Mouse (Mus musculus) bone marrow, adult 2 months (tissue): ENCODE measurements around the gene Nhlrc4. TPM values are rescaled to one million over a fixed set of nuclear protein-coding genes. Genes with fewer than 3 reads are reported as not detected.

ENCODE experiments used
- H3K27ac ChIP-seq: fragments of 200-500 bp; 2 replicates; pipeline ENCODE4 v1.5.1; 2012; ENCODE audit warnings: low read depth, mild to moderate bottlenecking, control low read depth, inconsistent platforms, low read length; ENCODE audit not compliant: control insufficient read depth, poor library complexity, insufficient read depth
- H3K4me1 ChIP-seq: fragments of 200-500 bp; 2 replicates; pipeline ENCODE4 v1.6.1; 2011; ENCODE audit warnings: low read length; ENCODE audit not compliant: control insufficient read depth, insufficient read depth
- H3K4me3 ChIP-seq: fragments of 200-500 bp; replicated peaks from 2 replicates; pipeline ENCODE3; 2011; ENCODE audit warnings: mild to moderate bottlenecking, low read depth, low read length, control low read depth; ENCODE audit not compliant: control insufficient read depth
- CTCF ChIP-seq: fragments of 200-500 bp; IDR thresholded peaks from 2 replicates; pipeline ENCODE4 v1.5.1; 2011; ENCODE audit warnings: low read length, control low read depth; ENCODE audit not compliant: control insufficient read depth, insufficient read depth
- POLR2A ChIP-seq: fragments of 200-500 bp; IDR thresholded peaks from 2 replicates; pipeline ENCODE4 v1.6.1; 2011; ENCODE audit warnings: low read depth, mild to moderate bottlenecking, control low read depth, low read length, borderline replicate concordance; ENCODE audit not compliant: control insufficient read depth
- WGBS: fragments of 180-500 bp; shearing (Covaris S2); methylation state at CpG from one replicate; pipeline ENCODE4 v1.1.7; 2018; 5-methylcytosine and 5-hydroxymethylcytosine counted together
- polyA plus RNA-seq: library from polyadenylated mRNA; stranded (reverse); fragments of >200 nt; gene quantifications from 2 replicates; pipeline ENCODE4 v1.2.4, GENCODE M21; 2011; ENCODE audit warnings: low replicate concordance; ENCODE audit not compliant: missing spikeins, insufficient read depth, insufficient read length

The Nhlrc4 gene
- polyA plus RNA-seq, 1 experiment = 6.8 TPM

DNA sequence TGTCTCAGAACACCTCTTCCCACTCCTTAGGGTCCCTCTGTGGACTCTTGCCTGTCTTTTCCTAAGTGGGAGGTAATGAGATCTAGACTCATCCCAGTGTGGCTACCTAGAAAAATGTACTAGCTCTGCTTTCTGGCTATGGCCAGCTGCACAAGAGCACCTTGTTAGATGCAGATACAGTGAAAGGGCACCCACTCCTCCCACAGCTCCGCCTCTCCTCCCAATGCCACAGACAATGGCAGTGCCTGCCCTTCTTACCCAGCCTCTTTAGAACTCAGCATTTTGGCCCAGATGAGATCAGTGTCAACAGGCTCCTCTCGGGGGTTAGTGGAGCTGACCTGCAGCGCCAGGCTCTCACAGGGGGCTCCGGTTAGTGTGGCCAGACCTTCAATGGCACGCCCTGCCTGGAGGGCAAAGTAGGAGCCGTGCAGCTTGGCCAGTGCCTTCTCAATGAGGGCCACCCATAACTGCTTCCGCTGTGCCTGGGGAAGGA, 17.7 kb upstream of the Nhlrc4 start:
- Histone ChIP-seq H3K4me1 (no peaks in the 10 kb centered on the region; the same call in 1 of the 2 replicates), H3K27ac (peak overlapping the region; percentile 84), H3K4me3 (peak overlapping the region; percentile 69)
- no peak for TF ChIP-seq CTCF
- TF ChIP-seq POLR2A = no peak
- 86% methylated on average over 7 of the region's 7 CpGs for WGBS

- TF ChIP-seq POLR2A (peak; percentile 85), CTCF (no peak)
- no peaks in the 10 kb centered on the region; the same call in 1 of the 2 replicates for H3K4me1 ChIP-seq
- H3K4me3 ChIP-seq = peak overlapping the region; percentile 69
- peak overlapping the region; percentile 84 for H3K27ac ChIP-seq
- WGBS = 72% methylated on average over 5 of the region's 5 CpGs
Observed at GRCm38 (mm10) chr17:25961566-25961965, 16.8 kb upstream of the Nhlrc4 start.

DNA sequence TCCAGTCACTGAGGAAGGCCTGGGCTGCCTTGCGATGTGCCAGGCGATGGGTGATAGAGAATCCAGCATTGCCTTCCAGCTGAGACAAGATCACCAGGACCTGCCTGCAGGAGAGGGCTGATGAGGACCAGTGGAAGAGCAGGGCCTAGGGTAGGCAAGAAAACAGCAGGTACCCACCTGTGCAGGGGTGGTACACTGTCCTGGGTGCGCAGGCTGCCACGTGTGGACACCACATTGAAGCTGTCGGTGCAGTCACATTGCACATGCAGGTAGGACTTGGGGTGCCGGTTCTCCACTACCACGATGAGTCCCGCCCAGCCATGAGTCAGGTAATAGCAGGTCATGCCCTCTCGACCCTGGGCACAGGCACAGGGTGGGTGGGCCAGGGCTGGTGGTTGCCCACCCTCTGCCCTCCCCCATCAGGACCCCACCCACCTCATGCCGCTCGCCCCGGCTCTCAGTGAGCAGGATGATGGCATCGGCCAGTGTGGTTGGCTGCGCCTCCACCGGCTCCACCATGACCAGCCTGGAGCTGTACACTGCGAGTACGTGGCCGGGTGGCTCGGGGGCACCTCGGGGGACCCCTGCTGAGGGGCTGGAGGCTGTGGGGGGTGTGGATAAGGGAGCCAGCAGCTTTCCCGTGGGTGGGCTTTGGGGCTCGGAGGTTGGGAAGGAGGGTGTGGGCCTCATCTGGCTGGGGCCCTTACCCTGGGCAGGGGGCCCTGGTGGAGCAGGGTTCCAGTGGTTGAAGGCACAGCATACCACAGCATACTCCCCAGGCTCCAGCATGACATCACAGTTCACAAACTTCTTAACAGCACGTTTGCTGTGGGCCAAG, 15.1 kb upstream of the Nhlrc4 start:
- H3K4me1 ChIP-seq = no peaks in the 10 kb centered on the region; the same call in 1 of the 2 replicates
- WGBS = 92% methylated on average over 23 of the region's 23 CpGs

GRCm38 (mm10) chr17:25958771-25959494, 14.2 kb upstream of the Nhlrc4 start:
- WGBS = 93% methylated on average over 11 of the region's 11 CpGs
- Histone ChIP-seq H3K4me1 (no peaks in the 10 kb centered on the region; the same call in 1 of the 2 replicates), H3K27ac (no peak overlapping the region), H3K4me3 (no peak overlapping the region)
- TF ChIP-seq CTCF = no peak
- no peak for TF ChIP-seq POLR2A

More for the DNA sequence above, 15.1 kb upstream of the Nhlrc4 start:
- no peak for TF ChIP-seq POLR2A
- TF ChIP-seq CTCF = no peak
- peak overlapping the region; percentile 64; the same call in 1 of the 2 replicates for H3K27ac ChIP-seq
- no peak overlapping the region for H3K4me3 ChIP-seq

- WGBS = 88% methylated on average over 14 of the region's 14 CpGs
- no peaks in the 10 kb centered on the region; the same call in 1 of the 2 replicates for H3K4me1 ChIP-seq
- H3K4me3 ChIP-seq = no peak overlapping the region
- H3K27ac ChIP-seq = no peak overlapping the region
- no peak for TF ChIP-seq POLR2A
- TF ChIP-seq CTCF = no peak
Observed at GRCm38 (mm10) chr17:25957586-25958051, 12.9 kb upstream of the Nhlrc4 start.

DNA sequence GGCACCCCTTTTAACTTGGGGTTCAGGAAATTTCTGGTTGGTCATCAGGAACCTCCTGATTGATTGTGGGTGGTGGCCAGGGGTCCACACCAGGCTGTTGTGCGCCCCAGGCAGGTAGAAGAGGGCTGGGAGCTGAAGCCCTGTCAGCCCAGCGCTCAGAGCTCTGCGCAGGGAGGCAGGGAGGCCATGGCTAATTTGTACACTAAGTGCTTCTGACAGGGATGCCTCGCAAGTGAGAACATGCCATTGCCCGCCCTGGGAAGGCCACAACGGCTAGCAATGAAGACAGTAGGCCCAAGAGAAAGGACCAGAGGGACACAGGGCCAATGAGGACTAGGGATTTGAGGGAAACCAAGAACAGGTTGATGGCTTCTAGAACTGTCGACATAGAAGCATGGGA, 11.9 kb upstream of the Nhlrc4 start:
- TF ChIP-seq CTCF (no peak), POLR2A (no peak)
- Histone ChIP-seq H3K27ac (no peak overlapping the region), H3K4me3 (no peak overlapping the region), H3K4me1 (no peaks in the 10 kb centered on the region; the same call in 1 of the 2 replicates)
- 82% methylated on average over 7 of the region's 7 CpGs for WGBS

DNA sequence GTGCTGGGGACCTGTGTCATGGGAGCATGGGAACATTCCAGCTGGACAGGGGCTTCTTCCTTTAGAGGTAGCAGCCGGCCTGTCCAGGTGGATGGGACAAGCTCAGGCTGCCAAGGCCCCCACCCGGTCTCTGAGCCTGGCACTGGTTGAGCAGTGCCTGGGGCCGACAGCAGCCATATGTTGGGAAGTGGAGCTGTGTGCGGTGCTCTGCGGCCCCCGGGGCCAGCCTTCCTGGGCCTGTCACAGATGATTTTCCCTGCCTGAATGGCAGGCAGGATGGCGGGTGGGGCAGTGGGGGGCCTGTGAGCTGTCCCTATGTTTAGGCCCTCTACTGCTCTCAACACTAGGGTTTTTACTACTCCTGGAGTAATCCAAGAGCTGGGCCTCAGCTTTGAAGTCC, 11.4 kb upstream of the Nhlrc4 start:
- TF ChIP-seq CTCF = no peak
- TF ChIP-seq POLR2A = no peak
- Histone ChIP-seq H3K27ac (no peak overlapping the region), H3K4me1 (no peaks in the 10 kb centered on the region; the same call in 1 of the 2 replicates), H3K4me3 (no peak overlapping the region)
- WGBS = 87% methylated on average over 7 of the region's 7 CpGs

GRCm38 (mm10) chr17:25955736-25956135, 11.0 kb upstream of the Nhlrc4 start:
- Histone ChIP-seq H3K4me3 (no peak overlapping the region), H3K27ac (no peak overlapping the region), H3K4me1 (no peaks in the 10 kb centered on the region; the same call in 1 of the 2 replicates)
- WGBS = 47% methylated on average over 3 of the region's 3 CpGs
- TF ChIP-seq CTCF (no peak), POLR2A (no peak)
